Mouse (Mus musculus): ENCODE measurements around the gene Trim46.

- TF ChIP-seq CTCF (IDR thresholded peaks at IDR 0.05; ENCODE audit: borderline replicate concordance, control insufficient read depth, extremely low read depth, insufficient read depth, low read length, poor library complexity) (no peak), POLR2A (IDR thresholded peaks at IDR 0.05; ENCODE audit: control insufficient read depth, extremely low read depth, insufficient read depth, low read length, poor library complexity) (no peak)
Measured at GRCm38 (mm10) chr3:89206695-89207094, 39.4 kb downstream of the Trim46 start.
